In the genomic region with DNA sequence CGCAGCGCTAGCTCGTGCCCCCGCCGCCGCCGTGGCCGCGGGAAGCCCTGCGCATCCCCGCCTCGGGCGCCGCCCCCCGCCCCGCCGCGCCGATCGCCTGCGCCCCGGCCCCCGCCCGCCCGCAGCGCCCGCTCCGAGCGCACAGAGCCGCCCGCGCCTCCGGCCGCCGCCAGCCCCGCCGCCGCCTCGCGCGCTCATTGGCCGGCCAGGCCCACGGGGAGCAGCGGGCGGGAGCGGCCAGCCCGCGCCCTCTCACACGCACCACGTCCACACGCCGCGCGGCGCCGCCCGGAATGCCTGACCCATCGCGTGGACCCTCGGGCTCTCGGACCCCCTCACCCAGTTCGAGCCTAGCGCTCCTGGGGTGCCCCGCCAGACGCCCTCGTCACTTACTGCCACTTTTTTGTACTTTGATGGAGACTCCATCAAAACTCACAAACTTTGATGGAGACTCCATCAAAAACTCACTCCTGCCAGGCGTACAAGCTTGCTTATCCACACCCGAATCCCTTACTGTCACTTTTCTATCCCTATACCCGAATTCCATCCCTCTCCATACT, we compare ENCODE assay signal across 8 mouse cellular contexts. TPM values are rescaled to one million over a fixed set of nuclear protein-coding genes. Genes with fewer than 3 reads are reported as not detected.
DNase-seq lines count a peak whose midpoint lies in the region; ATAC-seq and TF ChIP-seq lines count a peak whose summit lies in the region.

Bicc1 (minus strand) TSS at position 25 of the 560 bp plus-strand sequence.

- peak within 1 kb of the TSS; percentile 43 for H3K4me3 ChIP-seq in C2C12 (ENCODE audit: insufficient read depth, poor library complexity, severe bottlenecking)
- peak within 1 kb of the TSS; percentile 54 for H3K4me3 ChIP-seq in embryonic fibroblast, embryonic 13.5 days (ENCODE audit: insufficient read depth, low read length)
- peak within 1 kb of the TSS; percentile 83 for H3K4me3 ChIP-seq in heart, embryonic 16.5 days (ENCODE audit: low read length)
- peak within 1 kb of the TSS; percentile 57 for H3K4me3 ChIP-seq in small intestine, adult 2 months (ENCODE audit: low read depth, low read length)

- no peak for TF ChIP-seq CTCF in C2C12 (IDR thresholded peaks at IDR 0.05; ENCODE audit: control insufficient read depth, insufficient read depth, insufficient read length)
- no peak for TF ChIP-seq CTCF in embryonic fibroblast, embryonic 13.5 days (IDR thresholded peaks at IDR 0.05; ENCODE audit: borderline replicate concordance, insufficient read depth, low read length)
- no peak for TF ChIP-seq CTCF in small intestine, adult 2 months (IDR thresholded peaks at IDR 0.05; ENCODE audit: extremely low read depth, insufficient read length, insufficient replicate concordance, low read depth, low read length)

- 3% methylated on average over 33 of the region's 69 CpGs for WGBS in heart, embryonic 16.5 days
- 7% methylated on average over 62 of the region's 69 CpGs for WGBS in small intestine, adult 2 months

- H3K27ac ChIP-seq in embryonic fibroblast, embryonic 13.5 days (ENCODE audit: insufficient read depth, low read length): peak within 1 kb of the TSS; percentile 38
- peak within 1 kb of the TSS; percentile 76 for H3K27ac ChIP-seq in heart, embryonic 16.5 days (ENCODE audit: low read length)
- peak within 1 kb of the TSS; percentile 37; the same call in 1 of the 2 replicates for H3K27ac ChIP-seq in small intestine, adult 2 months (ENCODE audit: insufficient read depth, low read depth, low read length)

- no peaks in the 10 kb centered on the region for H3K27me3 ChIP-seq in C2C12 (ENCODE audit: control insufficient read depth, insufficient read depth, insufficient read length)
- peaks cover 9% of the 10 kb centered on the region for H3K27me3 ChIP-seq in heart, embryonic 16.5 days (ENCODE audit: control insufficient read depth, insufficient read depth, low read length)
- peaks cover 13% of the 10 kb centered on the region for H3K27me3 ChIP-seq in small intestine, adult 2 months (ENCODE audit: control insufficient read depth, insufficient read depth, low read length)

- H3K4me1 ChIP-seq in embryonic fibroblast, embryonic 13.5 days (ENCODE audit: control insufficient read depth, insufficient read depth, low read length): no peaks in the 10 kb centered on the region
- H3K4me1 ChIP-seq in heart, embryonic 16.5 days (ENCODE audit: control insufficient read depth, insufficient read depth, low read length): no peaks in the 10 kb centered on the region
- no peaks in the 10 kb centered on the region for H3K4me1 ChIP-seq in small intestine, adult 2 months (ENCODE audit: control insufficient read depth, insufficient read depth, insufficient read length, low read length)

- H3ac ChIP-seq in C2C12 (ENCODE audit: control insufficient read depth, insufficient read length, low read depth): peak within 1 kb of the TSS; percentile 65

- H3K9me3 ChIP-seq in heart, embryonic 16.5 days (replicated peaks; ENCODE audit: control insufficient read depth, low read length): no peaks in the 10 kb centered on the region

- peak within 1 kb of the TSS; percentile 82 for H3K9ac ChIP-seq in heart, embryonic 16.5 days (ENCODE audit: low read length)

- H3K4me2 ChIP-seq in heart, embryonic 16.5 days (ENCODE audit: low read depth, low read length): peak within 1 kb of the TSS; percentile 95

- peak; percentile 66 for DNase-seq in Muller cell, postnatal 12 days (ENCODE audit: inconsistent ontology term)
- DNase-seq in kidney, postnatal 36 days: peak; percentile 51 to 82
- DNase-seq in lung, postnatal 36 days: peak; percentile 28
- DNase-seq in thymus, postnatal 0 days (ENCODE audit: low spot score): no peak

- ATAC-seq in heart, embryonic 16.5 days (replicated peaks; ENCODE audit: extremely low read depth, insufficient read depth, low FRiP score): peak; percentile 88

- H3K79me2 ChIP-seq in C2C12 (ENCODE audit: control insufficient read depth, insufficient read depth): no peaks in the 10 kb centered on the region

- H3K36me3 ChIP-seq in C2C12 (ENCODE audit: control insufficient read depth, insufficient read depth): no peaks in the 10 kb centered on the region
- H3K36me3 ChIP-seq in heart, embryonic 16.5 days (ENCODE audit: control insufficient read depth, insufficient read depth): no peaks in the 10 kb centered on the region
- no peaks in the 10 kb centered on the region for H3K36me3 ChIP-seq in small intestine, adult 2 months (ENCODE audit: control insufficient read depth, insufficient read depth, low read length)

- no peaks in the 10 kb centered on the region for H3K79me3 ChIP-seq in C2C12 (ENCODE audit: low read depth)

- peak; percentile 54; the same call in 1 of the 2 replicates for TF ChIP-seq POLR2A in embryonic fibroblast, embryonic 13.5 days (IDR thresholded peaks at IDR 0.05; ENCODE audit: low read depth, low read length)
- no peak for TF ChIP-seq POLR2A in small intestine, adult 2 months (IDR thresholded peaks at IDR 0.05; ENCODE audit: low read depth, low read length)

TF ChIP-seq in C2C12, 6 proteins besides CTCF, POLR2A, EP300 and RAD21:
- no peak for TF ChIP-seq USF1 (IDR thresholded peaks at IDR 0.05; ENCODE audit: low read depth)

RNA-seq across cellular contexts. Expression of gene Bicc1, which starts in this region (rescaled TPM):
- 4.0 TPM for polyA plus RNA-seq in C2C12 (2012; fragmentation: generic; extraction: Trizol)
- polyA plus RNA-seq in embryonic fibroblast, embryonic 13.5 days (2011; ENCODE audit: insufficient read length, low read depth, missing spikeins): 53.8 and 86.8 TPM in 2 replicates
- 16.7 and 17.5 TPM in 2 replicates for polyA plus RNA-seq in heart, embryonic 16.5 days (2015; fragmentation: Nextera tagmentation; extraction: Ambion mirVana)
- polyA plus RNA-seq in small intestine, adult 2 months (2012; rRNA removed): 2.5 and 3.1 TPM in 2 replicates
- 2.9 and 3.1 TPM in 2 replicates for polyA plus RNA-seq in thymus, postnatal 0 days (2015; fragmentation: Nextera tagmentation; extraction: Ambion mirVana)
